Mouse (Mus musculus): ENCODE measurements around the gene Fam133b.
"Not testable (repeated sequence)": the region's sequence is repeated elsewhere in the genome, so short reads cannot be mapped to it uniquely, and the experiment has no call there.

The Fam133b gene

GRCm38 (mm10) chr5:3598766-3599165 is 55.1 kb downstream of the Fam133b start:
- no peak for DNase-seq (ENCODE audit: low spot score in 2 of 2)

- no peak for DNase-seq (ENCODE audit: low spot score in 2 of 2)
Measured at GRCm38 (mm10) chr5:3600298-3600697, 56.7 kb downstream of the Fam133b start.

- DNase-seq (ENCODE audit: low spot score in 2 of 2) = no peak
Measured at GRCm38 (mm10) chr5:3600790-3601189, 57.2 kb downstream of the Fam133b start.

GRCm38 (mm10) chr5:3607114-3607513 is 63.5 kb downstream of the Fam133b start:
- DNase-seq (ENCODE audit: low spot score in 2 of 2) = no peak

GRCm38 (mm10) chr5:3609241-3609640 is 65.6 kb downstream of the Fam133b start:
- DNase-seq (ENCODE audit: low spot score in 2 of 2) = no peak

- not testable (repeated sequence) for DNase-seq (ENCODE audit: low spot score in 2 of 2)
Measured at GRCm38 (mm10) chr5:3611835-3612234, 68.2 kb downstream of the Fam133b start.
